Mouse (Mus musculus) left cerebral cortex, postnatal 36 days (tissue): ENCODE results near the gene Apex1. TPM values are rescaled to one million over a fixed set of nuclear protein-coding genes. Genes with fewer than 3 reads are reported as not detected.
"Not testable (repeated sequence)": the region's sequence is repeated elsewhere in the genome, so short reads cannot be mapped to it uniquely, and the experiment has no call there.

Experiments
- DNase-seq, 2 experiments: peaks; one replicate each; pipeline ENCODE4 v3.0.0; 2021 to 2022; ENCODE audit warnings: low spot score in 2 of 2, mixed read lengths in 1 of 2
- intact Hi-C: fragments of 180-260 bp; cut with DNase I; formaldehyde crosslinking; loops from one replicate; pipeline ENCODE4 v1.15.1; 2025
- total RNA-seq, 2 experiments: library from RNA; stranded (reverse); gene quantifications; 2 replicates each; pipeline ENCODE4 v1.2.3; 2021

Apex1 gene
- total RNA-seq, 2 experiments from 2014 or later, result 52.0 to 58.6 TPM

DNA sequence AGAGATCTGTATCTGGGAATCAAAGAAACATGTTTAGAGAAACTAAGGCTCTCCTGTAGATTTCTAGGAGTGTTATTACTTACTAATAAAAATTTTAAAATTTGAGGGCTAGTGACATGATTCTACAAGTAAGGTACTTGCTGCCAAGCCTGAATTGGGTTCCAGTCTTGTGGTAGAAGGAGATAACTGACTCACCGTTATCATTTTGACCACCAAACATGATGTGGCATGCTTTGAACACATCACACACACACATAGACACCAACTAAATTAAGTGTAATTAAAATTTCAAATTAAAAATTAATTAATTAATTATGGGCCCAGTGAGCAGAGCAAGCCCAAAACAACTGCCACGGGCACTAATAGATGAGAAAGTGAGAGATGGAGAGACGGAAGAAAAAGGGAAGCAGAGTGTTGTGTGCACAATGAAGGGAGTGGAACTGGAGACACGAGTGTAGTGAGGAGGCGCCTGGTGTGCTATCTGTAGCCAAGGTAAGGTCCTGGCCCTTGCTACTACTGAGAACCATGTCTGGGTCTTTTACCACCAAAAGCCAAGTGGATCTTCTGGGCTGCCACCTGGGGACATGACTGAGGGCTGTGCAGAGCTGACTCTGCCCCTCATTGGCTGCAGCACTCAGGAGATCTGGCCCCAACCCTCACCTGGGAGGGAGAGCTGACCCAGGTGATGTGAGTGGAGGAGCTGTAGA is 33.7 kb downstream of the Apex1 start:
- intact Hi-C loops, DNase-seq: not testable (repeated sequence)

DNA sequence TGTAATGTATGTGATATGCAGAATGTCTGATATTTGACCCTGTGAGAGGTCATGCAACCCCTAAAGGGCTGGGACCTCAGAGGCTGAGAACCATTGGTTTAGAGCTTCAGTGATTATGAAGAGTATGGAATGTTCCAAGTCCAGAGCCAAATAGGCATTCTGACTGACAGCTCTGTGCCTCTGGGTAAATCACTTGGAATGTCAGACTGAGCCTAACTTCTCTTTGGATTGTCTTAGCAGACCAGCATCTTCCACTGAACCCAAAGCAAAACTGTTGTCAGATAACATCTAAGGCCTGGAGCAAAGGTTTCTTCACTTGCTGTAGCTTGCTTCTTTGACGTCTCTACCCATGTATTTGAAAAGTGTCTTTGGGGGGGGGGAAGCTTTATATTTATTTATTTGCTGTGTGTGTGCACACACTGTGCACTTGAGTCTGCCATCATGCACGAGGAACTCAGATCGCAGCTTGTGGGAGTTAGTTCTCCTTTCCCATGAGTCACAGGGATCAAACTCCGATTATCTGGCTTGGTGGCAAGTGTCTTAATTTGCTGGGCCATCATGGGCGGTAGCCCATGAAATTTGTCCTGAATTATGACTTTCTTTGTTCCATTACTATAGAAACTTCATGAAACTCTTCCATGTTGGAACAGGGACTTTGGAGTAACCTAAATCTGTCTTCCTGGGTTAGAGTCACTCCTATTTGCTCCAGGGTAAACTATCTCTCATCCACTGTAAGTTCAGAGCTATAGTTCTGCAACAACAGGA is 43.6 kb downstream of the Apex1 start:
- intact Hi-C loops, result no loop called here
- DNase-seq, result no peak

DNA sequence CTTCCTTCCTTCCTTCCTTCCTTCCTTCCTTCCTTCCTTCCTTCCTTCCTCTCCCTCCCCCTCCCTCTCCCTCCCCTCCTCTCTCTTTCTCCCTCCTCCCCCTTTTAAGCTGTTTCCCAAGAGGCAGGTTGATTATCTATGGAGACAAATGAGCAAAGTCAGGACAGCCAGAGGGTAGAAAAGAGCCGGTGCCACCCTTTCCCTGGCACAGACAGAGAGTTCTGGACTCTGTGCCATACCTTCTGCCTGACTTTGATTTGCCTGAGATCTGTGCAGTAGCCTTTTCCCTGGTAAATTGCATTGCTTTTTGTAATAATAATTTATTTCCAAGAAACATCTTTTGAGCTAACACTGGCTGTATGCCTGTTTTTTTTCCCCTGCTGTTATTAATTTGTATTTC is 44.3 kb downstream of the Apex1 start:
- intact Hi-C loops, result no loop called here

GRCm38 (mm10) chr14:50969558-50970544 is 45.1 kb downstream of the Apex1 start:
- intact Hi-C loops, result no loop called here
- peak; percentile 28 to 40 for DNase-seq

More for the DNA sequence above, 44.3 kb downstream of the Apex1 start:
- no peak for DNase-seq

GRCm38 (mm10) chr14:50970822-50971221 is 46.1 kb downstream of the Apex1 start:
- DNase-seq, result no peak
- intact Hi-C loops, result no loop called here

DNA sequence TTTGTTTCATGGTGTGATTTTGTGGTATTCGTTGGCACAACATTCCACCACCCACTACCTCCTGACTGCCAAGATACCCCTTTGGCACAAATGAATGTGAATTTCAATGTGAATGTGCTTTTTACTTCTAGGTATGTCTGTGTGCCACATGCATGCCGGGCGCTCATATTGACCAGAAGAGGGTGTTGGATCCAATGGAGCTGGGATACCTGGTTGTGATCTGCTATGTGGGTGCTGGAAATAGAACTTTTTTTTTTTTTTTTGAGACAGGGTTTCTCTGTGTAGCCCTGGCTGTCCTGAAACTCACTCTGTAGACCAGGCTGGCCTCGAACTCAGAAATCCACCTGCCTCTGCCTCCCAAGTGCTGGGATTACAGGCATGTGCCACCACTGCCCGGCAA is 48.3 kb downstream of the Apex1 start:
- intact Hi-C loops, DNase-seq: not testable (repeated sequence)

DNA sequence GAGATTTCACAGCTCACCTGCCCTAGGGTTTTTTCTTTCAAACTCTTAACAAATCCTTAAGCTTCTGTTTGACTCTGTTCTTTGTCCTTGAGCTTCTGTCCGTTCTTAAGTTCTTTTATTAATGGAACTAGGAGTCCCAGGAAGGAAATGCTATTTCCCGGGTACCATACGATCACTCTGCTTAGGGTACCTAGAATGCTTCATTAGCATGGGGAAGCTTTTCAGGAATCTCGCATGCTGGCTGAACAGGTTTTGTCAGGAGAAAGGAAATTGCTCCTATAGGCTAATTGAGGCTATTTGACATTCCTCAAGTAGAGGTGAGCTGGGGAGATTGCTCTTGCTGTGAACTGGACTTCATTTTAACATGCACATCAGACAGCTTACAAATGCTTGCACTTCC is 48.9 kb downstream of the Apex1 start:
- intact Hi-C loops, result no loop called here
- no peak for DNase-seq

GRCm38 (mm10) chr14:50975001-50975400 is 50.2 kb downstream of the Apex1 start:
- intact Hi-C loops, result loop anchor here (5.0 kb wide), 1 partner anchor 87 kb away; no protein-coding TSS in a partner anchor
- DNase-seq, result no peak

- intact Hi-C loops, result loop anchor here (5.0 kb wide), 1 partner anchor 86 kb away; no protein-coding TSS in a partner anchor
These were observed 51.9 kb downstream of the Apex1 start for GRCm38 (mm10) chr14:50976674-50977073.

More at GRCm38 (mm10) chr14:50976674-50977073, 51.9 kb downstream of the Apex1 start:
- no peak for DNase-seq

Other genes with a start within 250 kb of the Apex1 start
- not detected for gene Olfr747, start 231.8 kb upstream of the Apex1 start, total RNA-seq
- gene Olfr748, start 217.6 kb upstream of the Apex1 start, total RNA-seq, result not detected
- gene Olfr749, start 179.9 kb upstream of the Apex1 start, total RNA-seq, result not detected
- gene Ttc5, start 139.4 kb upstream of the Apex1 start, total RNA-seq, result 10 to 100 TPM; 55.2 to 67.9 TPM
- gene Ccnb1ip1, start 117.2 kb upstream of the Apex1 start, total RNA-seq, result not detected
- gene Parp2, start 117.1 kb upstream of the Apex1 start, total RNA-seq, result 10 to 100 TPM; 24.0 to 28.7 TPM
- 1 to 10 TPM; 2.9 to 4.1 TPM for gene Tep1, start 54.4 kb upstream of the Apex1 start, total RNA-seq
- gene Klhl33, start 27.5 kb upstream of the Apex1 start, total RNA-seq, result 1 to 10 TPM; 3.6 to 4.8 TPM
- gene Osgep, start 75 bp upstream of the Apex1 start, total RNA-seq, result 10 to 100 TPM; 32.0 to 35.7 TPM
- gene Pip4p1, start 5.9 kb downstream of the Apex1 start, total RNA-seq, result 100 to 1,000 TPM in 1 of 2 experiments, 10 to 100 TPM in 1; 89.8 to 103 TPM
- 10 to 100 TPM; 10.7 to 11.0 TPM for gene Pnp, start 6.1 kb downstream of the Apex1 start, total RNA-seq
- 10 to 100 TPM in 1 of 2 experiments, 1 to 10 TPM in 1; 10.0 to 13.0 TPM for gene Gm49342, start 19.5 kb downstream of the Apex1 start, total RNA-seq
- 1 to 10 TPM; 1.1 to 1.4 TPM for gene Pnp2, start 31.0 kb downstream of the Apex1 start, total RNA-seq
- gene Rnase10, start 82.8 kb downstream of the Apex1 start, total RNA-seq, result under 1 TPM; 0.20 to 0.25 TPM
- gene Rnase9, start 116.9 kb downstream of the Apex1 start, total RNA-seq, result not detected
- gene Rnase11, start 125.2 kb downstream of the Apex1 start, total RNA-seq, result not detected
- gene Rnase12, start 132.7 kb downstream of the Apex1 start, total RNA-seq, result not detected
- gene Olfr750, start 149.5 kb downstream of the Apex1 start, total RNA-seq, result not detected
- 10 to 100 TPM; 17.8 to 19.3 TPM for gene Rnase4, start 166.1 kb downstream of the Apex1 start, total RNA-seq
- gene Ang, start 166.2 kb downstream of the Apex1 start, total RNA-seq, result 1 to 10 TPM; 3.6 to 5.3 TPM
- gene Eddm3b, start 189.5 kb downstream of the Apex1 start, total RNA-seq, result not detected
- under 1 TPM in 1 of 2 experiments, not detected in 1; 0.12 TPM for gene Rnase6, start 198.9 kb downstream of the Apex1 start, total RNA-seq
- under 1 TPM; 0.76 to 0.97 TPM for gene Rnase1, start 221.8 kb downstream of the Apex1 start, total RNA-seq
- not detected for gene Rnase2b, start 237.3 kb downstream of the Apex1 start, total RNA-seq